Mouse (Mus musculus): ENCODE data around the gene Gm26661. TPM values are rescaled to one million over a fixed set of nuclear protein-coding genes. Genes with fewer than 3 reads are reported as not detected.
A peak's percentile ranks its signal among the peaks of the same experiment; 100 is the strongest.

Gene Gm26661
- polyA plus RNA-seq (2014; fragmentation: Nextera tagmentation; extraction: Ambion mirVana): not detected in 2 replicates

- 0 out of 2 replicates have a peak, but pooled peaks cover 3% of the 10 kb centered on the region for H3K27me3 ChIP-seq (ENCODE audit: control insufficient read depth, insufficient read depth, low read length)
- H3K4me1 ChIP-seq (replicated peaks; ENCODE audit: control insufficient read depth, insufficient read depth, low read length): peaks cover 2% of the 10 kb centered on the region; the same call in 1 of the 2 replicates
- no peaks in the 10 kb centered on the region for H3K9me3 ChIP-seq (ENCODE audit: control insufficient read depth, low read length)
- no peaks in the 10 kb centered on the region for H3K36me3 ChIP-seq (ENCODE audit: control insufficient read depth, insufficient read depth, low read length)
- 0 out of 2 replicates have a peak within 1 kb of the TSS, but pooled peaks have one; percentile 27 for H3K9ac ChIP-seq (ENCODE audit: low read depth, low read length)
- 2% methylated on average over 30 of the region's 30 CpGs for WGBS
- DNase-seq (ENCODE audit: low spot score): peak; percentile 74
- peak within 1 kb of the TSS; percentile 87 for H3K4me2 ChIP-seq (replicated peaks; ENCODE audit: low read depth, low read length)
- peak within 1 kb of the TSS; percentile 31 for H3K4me3 ChIP-seq (ENCODE audit: low read depth, low read length)
- H3K27ac ChIP-seq (ENCODE audit: low read depth, low read length): no peak within 1 kb of the TSS
- peak; percentile 90 for ATAC-seq (ENCODE audit: low FRiP score)
These were observed at the start of gene Gm26661 for GRCm38 (mm10) chr14:7791532-7792159. Gene Gm26661 (plus strand): TSS chr14:7791587.

DNA sequence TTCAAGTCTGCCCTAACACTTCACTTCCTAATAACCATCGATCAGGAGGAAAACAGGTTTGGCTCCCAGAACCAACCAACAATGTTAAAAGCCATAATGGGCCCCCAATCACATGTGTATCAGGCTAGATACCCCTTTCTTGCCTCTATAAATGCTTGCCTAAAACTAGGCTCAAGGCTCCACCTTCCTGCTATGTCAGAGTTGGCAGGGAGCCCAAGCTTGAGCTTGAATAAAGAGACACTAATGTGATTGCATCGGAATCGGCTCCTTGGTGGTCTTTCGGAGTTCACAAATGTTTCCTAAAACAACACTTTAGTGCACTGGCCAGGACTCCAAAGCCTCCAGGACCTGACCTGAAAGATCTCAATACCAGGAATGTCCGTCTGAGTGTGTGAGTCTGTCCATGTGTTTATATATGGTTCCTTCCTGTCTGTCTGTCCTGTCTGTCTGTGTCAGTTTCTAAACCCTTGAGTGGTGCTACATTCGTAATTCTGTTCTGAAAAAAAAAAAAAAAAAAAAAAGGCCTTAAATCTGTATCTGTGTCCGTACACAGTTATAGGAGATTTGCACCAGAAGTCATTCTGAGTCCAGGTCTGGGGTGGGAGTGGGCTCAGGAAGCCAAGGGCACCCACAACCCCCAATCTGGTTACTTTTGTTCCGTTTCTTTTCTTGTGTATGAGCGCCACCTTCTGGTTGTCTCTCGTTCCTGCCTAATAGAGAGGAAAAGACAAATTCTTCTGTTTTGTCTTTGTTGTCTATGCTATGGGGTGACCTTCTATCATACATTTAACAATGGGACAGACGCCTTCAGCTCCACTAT, 42.2 kb upstream of the Gm26661 start:
- Histone ChIP-seq H3K27ac (ENCODE audit: low read depth, low read length) (0 out of 2 replicates have a peak overlapping the region, but pooled peaks have one; percentile 36), H3K9ac (ENCODE audit: low read depth, low read length) (peak overlapping the region; percentile 56), H3K36me3 (ENCODE audit: control insufficient read depth, insufficient read depth, low read length) (no peaks in the 10 kb centered on the region), H3K4me1 (replicated peaks; ENCODE audit: control insufficient read depth, insufficient read depth, low read length) (no peaks in the 10 kb centered on the region), H3K9me3 (ENCODE audit: control insufficient read depth, low read length) (no peaks in the 10 kb centered on the region), H3K4me2 (replicated peaks; ENCODE audit: low read depth, low read length) (peak overlapping the region; percentile 32), H3K4me3 (ENCODE audit: low read depth, low read length) (peak overlapping the region; percentile 17; the same call in 1 of the 2 replicates), H3K27me3 (ENCODE audit: control insufficient read depth, insufficient read depth, low read length) (no peaks in the 10 kb centered on the region)
- DNase-seq (ENCODE audit: low spot score) (peak; percentile 91), ATAC-seq (ENCODE audit: low FRiP score) (peak; percentile 91)
- 40% methylated on average over 11 of the region's 11 CpGs for WGBS

DNA sequence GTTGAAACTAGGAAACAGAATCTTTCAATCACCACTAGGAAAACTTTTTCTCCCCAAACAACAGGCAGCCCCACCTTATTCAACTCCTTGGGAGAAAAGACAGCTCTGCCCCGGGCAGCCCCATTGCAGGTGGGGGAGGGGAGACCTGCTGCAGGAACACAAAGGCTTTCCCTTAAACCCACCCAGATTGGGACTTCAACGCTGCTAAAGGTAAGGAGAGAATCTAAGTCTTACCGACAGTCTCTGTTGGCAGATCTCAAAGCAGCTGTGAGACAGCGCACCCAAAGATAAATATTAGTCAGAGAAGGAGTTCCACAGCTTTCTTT, 41.7 kb upstream of the Gm26661 start:
- Histone ChIP-seq H3K27ac (ENCODE audit: low read depth, low read length) (peak overlapping the region; percentile 36; the same call in 1 of the 2 replicates), H3K9me3 (ENCODE audit: control insufficient read depth, low read length) (no peaks in the 10 kb centered on the region), H3K4me1 (replicated peaks; ENCODE audit: control insufficient read depth, insufficient read depth, low read length) (no peaks in the 10 kb centered on the region), H3K4me3 (ENCODE audit: low read depth, low read length) (peak overlapping the region; percentile 17; the same call in 1 of the 2 replicates), H3K27me3 (ENCODE audit: control insufficient read depth, insufficient read depth, low read length) (no peaks in the 10 kb centered on the region), H3K9ac (ENCODE audit: low read depth, low read length) (peak overlapping the region; percentile 56), H3K36me3 (ENCODE audit: control insufficient read depth, insufficient read depth, low read length) (no peaks in the 10 kb centered on the region), H3K4me2 (replicated peaks; ENCODE audit: low read depth, low read length) (peak overlapping the region; percentile 32)
- ATAC-seq (ENCODE audit: low FRiP score): peak; percentile 92
- 14% methylated on average over 4 of the region's 4 CpGs for WGBS
- DNase-seq (ENCODE audit: low spot score): peak; percentile 79

DNA sequence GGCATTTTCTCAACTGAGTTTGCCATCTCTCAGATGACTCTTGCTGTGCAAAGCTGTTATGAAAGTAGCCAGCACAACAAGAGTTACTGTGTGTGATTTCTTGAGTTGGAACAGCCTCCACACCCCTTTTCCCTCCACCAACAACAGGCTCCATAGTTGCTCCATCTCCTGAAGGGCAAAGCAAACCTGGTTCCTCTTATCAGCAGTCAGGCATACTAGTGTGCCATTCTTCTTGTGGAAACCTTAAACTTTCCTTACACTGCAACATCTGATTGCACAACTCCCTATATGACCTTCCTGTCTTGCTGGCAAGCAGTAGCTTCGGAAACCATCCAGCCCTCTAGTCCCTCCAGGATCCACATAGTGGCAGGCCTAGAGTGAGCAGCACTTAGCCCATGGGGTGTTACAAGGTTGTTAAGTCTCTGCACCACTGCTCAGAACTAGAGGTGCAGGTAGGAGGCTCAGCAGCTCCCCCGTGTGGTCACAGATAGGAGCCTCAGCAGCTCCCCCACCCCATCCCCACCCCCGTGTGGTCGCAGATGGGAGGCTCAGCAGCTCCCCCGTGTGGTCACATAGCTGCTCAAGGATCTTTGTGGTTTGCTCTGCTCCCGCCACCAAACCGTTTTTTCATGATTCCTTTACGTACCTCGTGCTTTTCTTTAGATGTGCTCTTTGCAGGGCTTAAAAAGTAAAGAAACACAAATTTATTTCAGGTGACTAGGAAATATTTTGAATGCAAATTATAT, 25.6 kb upstream of the Gm26661 start:
- Histone ChIP-seq H3K27ac (ENCODE audit: low read depth, low read length) (no peak overlapping the region), H3K27me3 (ENCODE audit: control insufficient read depth, insufficient read depth, low read length) (no peaks in the 10 kb centered on the region), H3K9ac (ENCODE audit: low read depth, low read length) (no peak overlapping the region), H3K4me1 (replicated peaks; ENCODE audit: control insufficient read depth, insufficient read depth, low read length) (no peaks in the 10 kb centered on the region), H3K9me3 (ENCODE audit: control insufficient read depth, low read length) (no peaks in the 10 kb centered on the region), H3K4me3 (ENCODE audit: low read depth, low read length) (no peak overlapping the region), H3K4me2 (replicated peaks; ENCODE audit: low read depth, low read length) (no peak overlapping the region), H3K36me3 (ENCODE audit: control insufficient read depth, insufficient read depth, low read length) (no peaks in the 10 kb centered on the region)
- ATAC-seq (ENCODE audit: low FRiP score) (peak; percentile 85), DNase-seq (ENCODE audit: low spot score) (peak; percentile 94)
- WGBS: 12% methylated on average over 9 of the region's 9 CpGs

GRCm38 (mm10) chr14:7773714-7774389, 17.5 kb upstream of the Gm26661 start:
- peak; percentile 69 for DNase-seq (ENCODE audit: low spot score)
- Histone ChIP-seq H3K36me3 (ENCODE audit: control insufficient read depth, insufficient read depth, low read length) (no peaks in the 10 kb centered on the region), H3K27me3 (ENCODE audit: control insufficient read depth, insufficient read depth, low read length) (no peaks in the 10 kb centered on the region), H3K27ac (ENCODE audit: low read depth, low read length) (no peak overlapping the region), H3K4me3 (ENCODE audit: low read depth, low read length) (peak overlapping the region; percentile 35), H3K9me3 (ENCODE audit: control insufficient read depth, low read length) (no peaks in the 10 kb centered on the region), H3K4me1 (replicated peaks; ENCODE audit: control insufficient read depth, insufficient read depth, low read length) (no peaks in the 10 kb centered on the region), H3K4me2 (replicated peaks; ENCODE audit: low read depth, low read length) (peak overlapping the region; percentile 40), H3K9ac (ENCODE audit: low read depth, low read length) (peak overlapping the region; percentile 43; the same call in 1 of the 2 replicates)
- peak; percentile 78 for ATAC-seq (ENCODE audit: low FRiP score)
- WGBS: 45% methylated on average over 24 of the region's 24 CpGs

GRCm38 (mm10) chr14:7786073-7786472, 5.3 kb upstream of the Gm26661 start:
- 40% methylated on average over 13 of the region's 13 CpGs for WGBS
- Histone ChIP-seq H3K27me3 (ENCODE audit: control insufficient read depth, insufficient read depth, low read length) (no peaks in the 10 kb centered on the region), H3K4me3 (ENCODE audit: low read depth, low read length) (no peak overlapping the region), H3K9ac (ENCODE audit: low read depth, low read length) (no peak overlapping the region), H3K4me1 (replicated peaks; ENCODE audit: control insufficient read depth, insufficient read depth, low read length) (no peaks in the 10 kb centered on the region), H3K4me2 (replicated peaks; ENCODE audit: low read depth, low read length) (no peak overlapping the region), H3K36me3 (ENCODE audit: control insufficient read depth, insufficient read depth, low read length) (no peaks in the 10 kb centered on the region), H3K27ac (ENCODE audit: low read depth, low read length) (no peak overlapping the region), H3K9me3 (ENCODE audit: control insufficient read depth, low read length) (no peaks in the 10 kb centered on the region)
- DNase-seq (ENCODE audit: low spot score) (no peak), ATAC-seq (ENCODE audit: low FRiP score) (no peak)

DNA sequence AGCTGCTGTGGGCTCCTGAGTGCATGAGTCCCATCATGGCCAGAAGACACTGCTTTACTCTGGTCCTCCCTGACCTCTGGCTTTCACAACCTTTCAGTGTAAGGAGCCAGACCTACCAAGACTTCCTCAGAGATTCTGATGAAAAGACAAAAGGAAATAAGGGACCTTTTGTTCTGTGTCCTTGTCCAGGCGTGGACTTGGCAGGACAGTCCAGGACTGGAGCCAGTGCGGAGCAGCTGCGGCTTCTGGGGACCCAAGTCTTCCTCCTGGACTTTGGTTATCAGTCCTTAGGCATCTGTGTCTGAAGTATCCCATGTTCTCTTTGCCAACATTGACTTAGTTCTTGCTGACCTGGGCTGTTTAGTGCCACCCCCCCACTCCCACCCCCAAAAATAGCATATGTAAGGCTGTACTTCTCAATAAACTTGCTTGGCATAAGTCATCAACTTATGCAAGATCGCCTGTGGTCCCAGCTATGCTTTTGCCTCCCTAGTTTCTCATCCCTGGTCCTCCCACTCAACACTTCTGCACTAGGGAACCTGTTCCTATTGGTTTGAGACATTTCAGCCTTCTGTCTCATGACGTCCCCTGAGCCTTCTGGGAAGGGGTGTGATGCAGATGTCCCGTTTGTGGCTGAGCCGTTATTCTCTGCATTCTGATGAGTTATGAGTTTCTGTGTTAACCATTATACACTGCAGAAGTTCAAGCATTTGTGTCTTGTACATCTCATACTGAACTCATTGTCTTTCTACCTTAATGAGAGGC, 1.9 kb upstream of the Gm26661 start:
- H3K36me3 ChIP-seq (ENCODE audit: control insufficient read depth, insufficient read depth, low read length): no peaks in the 10 kb centered on the region

More for the DNA sequence above, 1.9 kb upstream of the Gm26661 start:
- H3K27me3 ChIP-seq (ENCODE audit: control insufficient read depth, insufficient read depth, low read length): 0 out of 2 replicates have a peak, but pooled peaks cover 3% of the 10 kb centered on the region
- WGBS: 79% methylated on average over 7 of the region's 7 CpGs
- peaks cover 2% of the 10 kb centered on the region; the same call in 1 of the 2 replicates for H3K4me1 ChIP-seq (replicated peaks; ENCODE audit: control insufficient read depth, insufficient read depth, low read length)
- ATAC-seq (ENCODE audit: low FRiP score) (no peak), DNase-seq (ENCODE audit: low spot score) (no peak)
- no peak overlapping the region for H3K27ac ChIP-seq (ENCODE audit: low read depth, low read length)
- H3K4me2 ChIP-seq (replicated peaks; ENCODE audit: low read depth, low read length): no peak overlapping the region
- H3K9me3 ChIP-seq (ENCODE audit: control insufficient read depth, low read length): no peaks in the 10 kb centered on the region
- H3K4me3 ChIP-seq (ENCODE audit: low read depth, low read length): no peak overlapping the region
- H3K9ac ChIP-seq (ENCODE audit: low read depth, low read length): no peak overlapping the region

All from hindbrain, embryonic 11.5 days (tissue).